Mouse (Mus musculus) liver, embryonic 11.5 days (tissue): ENCODE data around the gene Ntm. TPM values are rescaled to one million over a fixed set of nuclear protein-coding genes. Genes with fewer than 3 reads are reported as not detected.

ENCODE experiments used
- ATAC-seq: fragments of 200-750 bp; cut with Nextera tagmentation; replicated peaks from 2 replicates; pipeline ENCODE4 v1.8.0; 2017; ENCODE audit warnings: moderate number of reproducible peaks, mild to moderate bottlenecking, moderate TSS enrichment, moderate library complexity; ENCODE audit not compliant: low FRiP score
- DNase-seq: peaks from one replicate; pipeline ENCODE4 v3.0.0-alpha.2; 2017; ENCODE audit warnings: low spot score
- H3K27ac ChIP-seq: fragments of 300-500 bp; sonication (generic); 2 replicates; pipeline ENCODE4 v1.5.1; 2014; ENCODE audit warnings: mild to moderate bottlenecking, low read depth, low read length, control low read depth
- H3K27me3 ChIP-seq: fragments of 300-500 bp; sonication (generic); replicated peaks from 2 replicates; pipeline ENCODE4 v1.6.1; 2014; ENCODE audit warnings: low read length, mixed read lengths; ENCODE audit not compliant: control insufficient read depth, insufficient read depth
- H3K36me3 ChIP-seq: fragments of 300-500 bp; sonication (generic); 2 replicates; pipeline ENCODE4 v1.6.1; 2014; ENCODE audit warnings: mild to moderate bottlenecking, low read length, moderate library complexity, mixed read lengths; ENCODE audit not compliant: control insufficient read depth, insufficient read depth
- H3K4me1 ChIP-seq: fragments of 300-500 bp; sonication (generic); replicated peaks from 2 replicates; pipeline ENCODE4 v1.6.1; 2014; ENCODE audit warnings: low read length, mixed read lengths; ENCODE audit not compliant: control insufficient read depth, insufficient read depth
- H3K4me2 ChIP-seq: fragments of 300-500 bp; sonication (generic); 2 replicates; pipeline ENCODE4 v1.6.1; 2014; ENCODE audit warnings: mild to moderate bottlenecking, control low read depth, moderate library complexity
- H3K4me3 ChIP-seq: fragments of 300-500 bp; sonication (generic); 2 replicates; pipeline ENCODE4 v1.5.1; 2014; ENCODE audit warnings: low read depth, low read length, control low read depth
- H3K9ac ChIP-seq: fragments of 300-500 bp; sonication (generic); 2 replicates; pipeline ENCODE4 v1.6.1; 2014; ENCODE audit warnings: low read depth, low read length, control low read depth
- H3K9me3 ChIP-seq: fragments of 300-500 bp; sonication (generic); 2 replicates; pipeline ENCODE4 v1.6.1; 2016; ENCODE audit warnings: low read length, inconsistent platforms, mixed read lengths; ENCODE audit not compliant: control insufficient read depth
- WGBS: fragments of 180-500 bp; shearing (Covaris S2); extraction: QIAGEN DNeasy Blood & Tissue Kit; methylation state at CpG from one replicate; pipeline ENCODE4 v1.1.7; 2014; 5-methylcytosine and 5-hydroxymethylcytosine counted together
- polyA plus RNA-seq: library from polyadenylated mRNA; unstranded; fragments of >200 nt; fragmentation: Nextera tagmentation; extraction: Ambion mirVana; gene quantifications from 2 replicates; pipeline ENCODE4 v1.2.1, GENCODE M21; 2014

Ntm gene
- polyA plus RNA-seq, 1 experiment from 2014 or later, result 4.4 TPM

DNA sequence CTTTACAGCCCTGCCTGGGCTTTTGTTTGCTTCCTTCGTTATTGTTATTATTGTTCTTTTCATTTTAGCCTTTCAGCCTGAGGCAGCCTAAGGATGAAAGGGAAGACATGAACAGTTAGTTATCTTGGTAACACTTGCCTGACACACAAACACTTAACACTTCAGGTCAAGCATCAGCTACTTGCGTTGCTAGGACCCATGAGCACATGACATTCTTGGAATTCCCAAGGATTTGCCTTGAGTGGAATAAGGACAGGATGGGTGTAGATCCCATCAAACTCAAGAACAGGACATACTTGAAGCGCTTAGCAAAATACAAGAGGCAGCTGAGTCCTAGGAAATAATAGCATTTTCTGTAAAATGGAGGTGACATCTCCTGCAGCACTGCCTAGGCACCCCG is 186.4 kb downstream of the Ntm start:
- H3K27ac ChIP-seq, result no peak overlapping the region
- no peak for DNase-seq
- H3K9ac ChIP-seq, result no peak overlapping the region
- 74% methylated on average over 4 of the region's 4 CpGs for WGBS
- H3K27me3 ChIP-seq, result no peaks in the 10 kb centered on the region
- no peak for ATAC-seq
- no peaks in the 10 kb centered on the region for H3K4me1 ChIP-seq
- no peak overlapping the region for H3K4me3 ChIP-seq
- no peak overlapping the region for H3K4me2 ChIP-seq
- no peaks in the 10 kb centered on the region for H3K36me3 ChIP-seq
- H3K9me3 ChIP-seq, result no peaks in the 10 kb centered on the region

DNA sequence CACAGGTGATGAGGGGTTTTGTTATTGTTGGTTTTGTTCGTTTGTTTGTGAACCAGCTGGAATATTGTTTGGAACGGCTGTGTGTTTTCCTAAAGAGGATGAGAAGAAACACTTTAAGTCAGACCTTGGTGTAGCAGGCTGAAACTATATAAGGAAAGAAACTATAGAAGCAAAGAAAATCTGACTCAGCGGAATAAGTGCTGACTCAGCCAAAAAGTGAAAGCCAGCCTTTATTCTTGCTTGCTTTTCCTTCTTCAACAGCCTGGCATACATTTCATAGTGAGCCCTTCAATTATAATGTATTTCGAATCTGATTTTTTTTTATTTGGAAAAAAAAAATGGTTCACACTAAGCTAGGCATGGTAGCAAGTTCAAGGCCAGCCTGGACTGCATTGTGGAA is 186.9 kb downstream of the Ntm start:
- no peak for ATAC-seq
- Histone ChIP-seq H3K4me1 (no peaks in the 10 kb centered on the region), H3K4me2 (no peak overlapping the region), H3K4me3 (no peak overlapping the region), H3K9ac (no peak overlapping the region), H3K27ac (no peak overlapping the region), H3K9me3 (no peaks in the 10 kb centered on the region), H3K27me3 (no peaks in the 10 kb centered on the region), H3K36me3 (no peaks in the 10 kb centered on the region)
- 79% methylated on average over 4 of the region's 4 CpGs for WGBS
- no peak for DNase-seq

DNA sequence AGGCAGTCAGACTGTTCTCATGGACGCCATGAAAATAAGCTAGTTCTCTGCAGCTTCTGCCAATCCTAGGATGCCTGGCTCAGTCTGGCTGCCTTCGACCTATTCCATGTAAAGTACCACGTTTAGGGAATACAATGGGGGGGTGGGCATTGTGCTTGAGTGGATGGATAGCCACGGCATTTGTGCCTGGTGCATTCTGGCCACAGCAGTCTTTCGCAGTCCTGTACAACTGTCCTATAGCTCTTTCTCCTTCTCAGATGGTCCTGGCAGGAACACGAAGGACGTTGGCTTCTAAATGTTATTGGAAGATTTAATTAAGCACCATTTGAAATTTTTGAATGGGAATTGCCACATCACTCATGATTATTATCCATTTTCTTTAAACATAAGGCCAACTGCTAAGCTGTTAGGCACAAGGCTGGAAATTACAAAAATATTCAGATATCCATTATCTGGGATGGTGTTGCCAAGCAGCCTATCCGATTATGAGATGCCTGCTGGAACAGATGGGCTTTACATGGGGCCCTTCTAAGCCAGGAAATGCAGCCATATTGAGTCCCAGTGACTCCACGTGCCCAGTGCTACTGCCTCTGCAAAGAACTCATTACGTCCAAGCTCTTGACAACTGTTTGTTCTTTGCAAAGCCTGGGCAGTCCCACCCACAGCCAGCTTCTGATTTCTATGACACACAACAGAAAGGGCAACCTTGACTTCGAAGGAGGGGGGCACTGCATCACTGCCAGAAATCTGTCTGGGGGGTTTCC is 190.1 kb downstream of the Ntm start:
- no peak overlapping the region for H3K4me2 ChIP-seq
- no peaks in the 10 kb centered on the region for H3K36me3 ChIP-seq
- no peak overlapping the region for H3K27ac ChIP-seq
- no peak overlapping the region for H3K4me3 ChIP-seq
- no peaks in the 10 kb centered on the region for H3K27me3 ChIP-seq
- DNase-seq (no peak), ATAC-seq (no peak)
- 71% methylated on average over 11 of the region's 11 CpGs for WGBS
- H3K4me1 ChIP-seq, result no peaks in the 10 kb centered on the region
- no peak overlapping the region for H3K9ac ChIP-seq
- H3K9me3 ChIP-seq, result no peaks in the 10 kb centered on the region

DNA sequence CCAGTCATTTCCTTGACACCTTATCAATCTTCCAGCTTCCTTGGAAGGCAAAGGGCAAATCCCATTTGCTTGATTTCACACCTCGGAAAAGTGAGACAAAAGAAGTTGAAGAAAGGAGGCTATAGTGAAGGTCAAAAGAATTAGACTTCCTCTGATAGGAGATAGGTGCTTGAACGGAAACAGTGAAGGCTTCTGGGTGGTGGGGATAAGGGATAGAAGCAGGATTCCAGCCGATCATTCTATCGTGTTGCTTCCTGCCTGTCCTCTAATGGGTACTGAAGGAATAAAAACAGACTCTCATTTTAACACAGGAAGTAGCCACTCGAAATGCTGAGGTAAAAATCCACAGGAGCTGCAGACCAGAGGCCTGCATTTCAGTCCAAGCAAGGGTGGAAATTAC is 191.1 kb downstream of the Ntm start:
- Histone ChIP-seq H3K27ac (no peak overlapping the region), H3K4me3 (no peak overlapping the region), H3K4me2 (peak overlapping the region; percentile 7; the same call in 1 of the 2 replicates), H3K4me1 (no peaks in the 10 kb centered on the region), H3K36me3 (no peaks in the 10 kb centered on the region), H3K9ac (no peak overlapping the region), H3K9me3 (no peaks in the 10 kb centered on the region), H3K27me3 (no peaks in the 10 kb centered on the region)
- DNase-seq (no peak), ATAC-seq (no peak)
- 11% methylated on average over 5 of the region's 5 CpGs for WGBS

DNA sequence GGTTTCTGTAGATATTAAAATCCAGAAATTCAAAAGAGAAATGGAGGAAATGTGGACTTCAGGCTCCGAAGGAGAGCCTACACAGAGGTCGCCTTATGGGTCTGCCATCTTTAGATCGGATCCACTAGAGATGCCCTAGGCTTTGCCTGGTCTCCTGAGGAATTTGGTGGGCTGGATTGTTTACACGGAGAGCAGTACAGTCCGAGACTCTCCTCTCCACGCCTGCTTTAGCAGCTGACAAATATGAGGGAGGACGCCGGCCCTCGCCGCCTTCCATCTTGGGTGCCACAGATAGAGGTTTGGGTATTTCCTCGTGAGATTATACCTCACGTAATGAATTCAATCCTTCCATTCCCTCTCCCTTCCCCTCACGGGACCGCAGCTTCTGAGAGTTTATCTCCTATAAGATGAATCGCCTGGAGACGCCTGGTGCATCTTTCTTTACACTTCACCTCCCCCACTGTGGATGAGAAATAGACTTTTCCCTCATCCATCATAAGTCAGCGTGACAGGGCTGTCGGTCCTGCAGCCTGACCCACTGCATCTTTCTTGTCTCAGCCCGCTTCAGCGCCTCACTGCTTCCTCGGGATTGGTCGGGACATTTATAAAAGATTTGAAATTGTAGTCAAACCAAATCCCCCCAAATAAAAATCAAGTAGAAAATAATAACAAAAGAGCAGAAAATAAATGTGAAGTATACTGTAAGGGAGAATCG is 191.7 kb downstream of the Ntm start:
- ATAC-seq (no peak), DNase-seq (no peak)
- Histone ChIP-seq H3K4me3 (no peak overlapping the region), H3K27me3 (no peaks in the 10 kb centered on the region), H3K9ac (no peak overlapping the region), H3K4me1 (no peaks in the 10 kb centered on the region), H3K4me2 (peak overlapping the region; percentile 5; the same call in 1 of the 2 replicates), H3K36me3 (no peaks in the 10 kb centered on the region), H3K27ac (no peak overlapping the region), H3K9me3 (no peaks in the 10 kb centered on the region)
- WGBS, result 46% methylated on average over 23 of the region's 23 CpGs

DNA sequence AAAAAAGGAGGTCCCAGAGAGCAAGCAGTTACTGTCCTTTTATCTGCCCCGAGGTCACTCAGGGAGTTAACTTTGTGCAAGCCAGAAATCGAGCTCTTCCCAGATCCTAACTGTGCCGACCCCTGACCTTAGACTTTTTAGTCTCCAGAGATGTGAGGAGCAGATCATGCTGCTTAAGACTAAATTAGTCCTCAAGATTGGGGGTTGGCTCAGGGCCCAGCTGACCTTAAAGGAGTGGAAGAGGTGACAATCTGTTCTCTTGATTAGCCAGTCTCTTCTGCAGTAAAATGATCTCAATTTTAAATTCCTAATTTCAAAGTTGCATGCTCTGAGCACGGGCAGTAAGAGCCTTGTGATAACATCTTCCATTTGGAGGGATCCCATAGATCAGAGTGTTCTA is 193.6 kb downstream of the Ntm start:
- DNase-seq (no peak), ATAC-seq (no peak)
- Histone ChIP-seq H3K4me2 (no peak overlapping the region), H3K27ac (no peak overlapping the region), H3K27me3 (no peaks in the 10 kb centered on the region), H3K4me1 (no peaks in the 10 kb centered on the region), H3K9me3 (no peaks in the 10 kb centered on the region), H3K36me3 (no peaks in the 10 kb centered on the region), H3K4me3 (no peak overlapping the region), H3K9ac (no peak overlapping the region)
- 62% methylated on average over 4 of the region's 4 CpGs for WGBS

DNA sequence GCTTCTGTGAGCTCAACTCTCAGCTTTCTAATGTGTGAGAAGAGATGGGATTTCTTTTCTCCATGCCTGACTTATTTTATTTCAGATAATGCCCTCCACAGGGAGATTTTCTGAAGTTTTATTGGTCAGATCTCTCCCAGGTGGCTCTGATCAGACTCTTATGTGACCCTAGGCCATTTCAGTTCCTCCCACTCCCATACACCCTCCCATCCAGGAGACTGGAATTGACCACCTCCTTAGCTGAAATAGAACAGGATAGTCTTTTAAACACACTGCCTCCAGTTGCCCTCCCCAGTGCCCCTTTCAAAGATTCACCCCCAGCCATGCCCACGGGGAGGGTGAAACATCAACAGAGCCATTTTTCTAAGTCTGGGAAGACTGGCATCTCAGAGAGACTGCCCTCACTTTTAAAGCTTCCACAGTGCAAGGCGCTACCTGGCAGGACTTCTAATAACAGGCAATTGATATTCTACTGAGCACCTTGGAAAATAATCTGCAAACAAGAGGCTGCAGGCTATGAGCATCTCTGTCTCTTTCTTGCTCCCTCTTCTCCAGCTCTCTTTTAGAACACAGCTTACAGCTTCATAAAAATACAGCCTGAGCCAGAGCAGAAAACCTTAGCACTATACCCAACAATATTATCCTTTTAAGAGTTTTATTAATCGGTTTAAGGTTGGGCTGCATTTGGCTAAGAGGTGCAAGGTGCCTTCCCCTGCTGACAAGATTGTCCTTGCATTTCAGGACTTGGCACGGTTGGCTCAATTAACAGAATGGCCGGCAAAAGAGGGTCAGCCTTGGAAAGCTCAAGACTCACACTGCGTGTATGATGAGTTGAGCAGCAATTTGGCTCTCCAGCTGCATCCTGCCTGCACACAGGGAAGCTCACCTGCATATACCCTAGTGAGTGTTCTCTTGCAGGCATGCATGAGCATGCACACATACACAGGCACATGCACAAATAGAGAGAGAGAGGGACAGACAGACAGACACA is 196.7 kb downstream of the Ntm start:
- DNase-seq (no peak), ATAC-seq (no peak)
- Histone ChIP-seq H3K4me1 (no peaks in the 10 kb centered on the region), H3K27me3 (no peaks in the 10 kb centered on the region), H3K27ac (no peak overlapping the region), H3K4me3 (no peak overlapping the region), H3K9ac (no peak overlapping the region), H3K4me2 (no peak overlapping the region), H3K9me3 (no peaks in the 10 kb centered on the region), H3K36me3 (no peaks in the 10 kb centered on the region)
- WGBS, result 74% methylated on average over 6 of the region's 6 CpGs

DNA sequence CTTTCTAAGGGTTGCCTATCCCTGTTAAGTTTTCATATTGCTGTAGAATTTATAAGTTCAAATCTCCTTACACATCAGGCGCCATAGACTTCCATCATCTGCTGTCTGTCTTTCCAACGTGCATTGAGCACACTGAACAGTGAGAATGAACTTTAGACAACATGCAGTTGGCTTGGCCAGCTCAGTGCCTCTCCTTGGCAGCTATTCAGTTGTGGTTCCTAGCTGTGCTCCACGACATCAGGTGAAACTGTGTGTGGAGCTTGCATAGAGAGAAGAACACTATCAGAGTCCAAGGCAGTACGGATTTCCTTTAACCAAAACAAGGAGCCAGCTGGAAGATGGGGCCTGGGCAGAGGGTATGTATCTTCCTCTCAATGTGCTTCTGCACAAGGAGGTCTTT is 199.6 kb downstream of the Ntm start:
- Histone ChIP-seq H3K9ac (no peak overlapping the region), H3K9me3 (no peaks in the 10 kb centered on the region), H3K27me3 (no peaks in the 10 kb centered on the region), H3K4me3 (no peak overlapping the region), H3K4me1 (no peaks in the 10 kb centered on the region), H3K36me3 (no peaks in the 10 kb centered on the region), H3K4me2 (no peak overlapping the region), H3K27ac (no peak overlapping the region)
- ATAC-seq (no peak), DNase-seq (no peak)
- 75% methylated on average over 4 of the region's 4 CpGs for WGBS
